Mouse (Mus musculus) liver, embryonic 14.5 days (tissue): ENCODE measurements around the gene Rims4.

Experiments used
- CTCF ChIP-seq: IDR thresholded peaks from 2 replicates; pipeline ENCODE4 v1.5.1; 2016; ENCODE audit warnings: antibody characterized with exemption, low read depth, control low read depth
- EP300 ChIP-seq: IDR thresholded peaks from 2 replicates; pipeline ENCODE4 v1.6.1; 2016; ENCODE audit warnings: antibody characterized with exemption, low read depth

DNA sequence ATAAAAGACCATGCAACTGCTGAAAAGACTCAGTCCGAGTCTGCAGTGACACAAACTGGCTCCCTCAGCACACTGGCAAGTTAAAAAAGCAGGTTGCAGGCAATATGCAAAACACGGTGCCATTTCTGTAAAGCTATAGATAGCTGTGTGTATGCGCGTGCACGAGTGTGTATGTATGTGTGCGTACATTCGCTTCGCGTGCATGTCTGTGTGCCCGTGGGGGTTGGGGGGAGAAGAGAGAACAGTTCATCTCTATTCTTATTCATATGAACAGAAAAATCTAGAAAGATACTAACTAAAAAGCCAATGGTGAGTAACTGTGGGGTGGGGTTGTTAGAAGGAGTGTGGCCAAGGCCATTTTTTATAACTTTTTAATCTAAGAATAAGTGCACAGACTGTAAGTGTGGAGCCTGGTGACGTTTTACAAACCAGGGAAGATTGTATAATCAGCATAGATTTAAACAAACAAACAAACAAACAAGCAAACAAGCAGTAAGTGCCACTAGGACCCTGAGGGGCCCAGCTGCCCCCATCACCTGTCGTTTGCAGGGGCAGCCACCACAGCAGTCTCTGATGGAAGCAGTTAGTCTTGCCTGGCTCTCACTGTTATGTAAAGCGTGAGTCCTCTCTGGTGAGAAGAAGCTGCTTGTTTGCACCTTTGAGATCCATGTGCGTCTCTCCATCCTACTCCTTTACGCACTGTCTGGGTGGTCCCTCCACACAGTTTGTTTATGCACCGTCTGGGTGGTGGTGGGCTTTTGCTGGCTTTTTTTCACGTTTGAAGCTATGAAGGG is 35.4 kb downstream of the Rims4 start:
- no peak for TF ChIP-seq CTCF
- TF ChIP-seq EP300, result no peak
